In the genomic region with DNA sequence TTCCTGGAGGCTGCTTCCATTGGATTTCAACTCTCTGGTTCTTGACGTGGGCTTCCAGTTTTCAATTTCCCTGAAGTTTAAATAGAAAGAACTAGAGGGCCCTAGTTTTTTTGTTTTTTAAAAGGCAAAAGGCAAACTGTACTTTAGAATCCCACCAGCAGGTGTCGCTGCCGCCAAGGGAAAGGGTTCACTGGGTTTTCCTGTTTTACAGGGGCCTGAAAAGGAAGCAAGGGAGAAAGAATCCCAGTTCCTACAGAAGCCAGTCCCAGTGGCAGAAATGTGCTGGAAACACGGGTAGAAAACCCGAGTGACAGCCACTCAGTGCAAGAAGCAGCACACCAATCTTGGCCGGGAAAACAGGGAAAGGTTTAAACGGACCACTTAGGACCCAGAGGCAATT, we compare ENCODE assay signal across 8 mouse cellular contexts. TPM values are rescaled to one million over a fixed set of nuclear protein-coding genes. Genes with fewer than 3 reads are reported as not detected.
A peak's percentile ranks its signal among the peaks of the same experiment; 100 is the strongest.
DNase-seq lines count a peak whose midpoint lies in the region; ATAC-seq lines count a peak whose summit lies in the region.

No protein-coding gene starts in this region.

- no peaks in the 10 kb centered on the region for H3K9me3 ChIP-seq in hindbrain, embryonic 11.5 days (ENCODE audit: control insufficient read depth, low read length)
- no peaks in the 10 kb centered on the region for H3K9me3 ChIP-seq in hindbrain, embryonic 12.5 days (replicated peaks)

- ATAC-seq in hindbrain, embryonic 11.5 days (ENCODE audit: low FRiP score) = no peak
- ATAC-seq in hindbrain, embryonic 12.5 days (ENCODE audit: low FRiP score) = no peak
- 0 out of 2 replicates have a peak, but pooled peaks have one; percentile 39 for ATAC-seq in neutrophil, adult 5-6 weeks (ENCODE audit: extremely low read depth, insufficient number of reproducible peaks, low FRiP score, poor library complexity, severe bottlenecking)

- WGBS in hindbrain, embryonic 11.5 days = 12% methylated on average over 7 of the region's 7 CpGs
- WGBS in hindbrain, embryonic 12.5 days = 11% methylated on average over 7 of the region's 7 CpGs

- no peak overlapping the region for H3K27ac ChIP-seq in hindbrain, embryonic 11.5 days (ENCODE audit: low read depth, low read length)
- H3K27ac ChIP-seq in hindbrain, embryonic 12.5 days = no peak overlapping the region

- intact Hi-C loops in heart, postnatal 14 days (cut with DNase I) = loop anchor here (1.0 to 10.0 kb wide), 4 partner anchors 187 to 311 kb away; partner anchors contain the start of gene 4931429L15Rik

- no peak overlapping the region for H3K9ac ChIP-seq in hindbrain, embryonic 11.5 days (ENCODE audit: low read depth, low read length)
- H3K9ac ChIP-seq in hindbrain, embryonic 12.5 days = no peak overlapping the region

- H3K36me3 ChIP-seq in hindbrain, embryonic 11.5 days (ENCODE audit: control insufficient read depth, insufficient read depth, low read length) = no peaks in the 10 kb centered on the region
- H3K36me3 ChIP-seq in hindbrain, embryonic 12.5 days = no peaks in the 10 kb centered on the region

- peak; percentile 93 for DNase-seq in hindbrain, embryonic 11.5 days (ENCODE audit: low spot score)
- peak; percentile 77 for DNase-seq in adrenal gland, adult 2 months
- peak; percentile 80 for DNase-seq in embryo, embryonic 11 days
- DNase-seq in heart, postnatal 14 days = peak; percentile 86 to 95
- peak; percentile 23 to 95 for DNase-seq in left cerebral cortex, adult 8-10 months (ENCODE audit: low spot score in 2 of 2)
- peak; percentile 51 to 83 for DNase-seq in thymus, postnatal 10 days (ENCODE audit: low spot score in 2 of 2)

- H3K4me1 ChIP-seq in hindbrain, embryonic 11.5 days (replicated peaks; ENCODE audit: control insufficient read depth, insufficient read depth, low read length) = no peaks in the 10 kb centered on the region
- no peaks in the 10 kb centered on the region for H3K4me1 ChIP-seq in hindbrain, embryonic 12.5 days

- H3K4me2 ChIP-seq in hindbrain, embryonic 11.5 days (replicated peaks; ENCODE audit: low read depth, low read length) = no peak overlapping the region
- H3K4me2 ChIP-seq in hindbrain, embryonic 12.5 days (replicated peaks) = no peak overlapping the region

- H3K27me3 ChIP-seq in hindbrain, embryonic 11.5 days (ENCODE audit: control insufficient read depth, insufficient read depth, low read length) = no peaks in the 10 kb centered on the region
- H3K27me3 ChIP-seq in hindbrain, embryonic 12.5 days = no peaks in the 10 kb centered on the region

- no peak overlapping the region for H3K4me3 ChIP-seq in hindbrain, embryonic 11.5 days (ENCODE audit: low read depth, low read length)
- no peak overlapping the region for H3K4me3 ChIP-seq in hindbrain, embryonic 12.5 days

RNA-seq across cellular contexts. Expression of gene Pafah1b2, which starts 8.8 kb away (rescaled TPM):
- polyA plus RNA-seq in hindbrain, embryonic 11.5 days (2014; fragmentation: Nextera tagmentation; extraction: Ambion mirVana) = 282 and 301 TPM in 2 replicates
- 290 and 303 TPM in 2 replicates for polyA plus RNA-seq in hindbrain, embryonic 12.5 days (2016; fragmentation: Nextera tagmentation; extraction: Ambion mirVana)
- total RNA-seq in adrenal gland, adult 2 months (2021) = 100 to 1,000 TPM; 154 to 167 TPM
- 57.5 and 96.7 TPM in 2 replicates for polyA plus RNA-seq in adrenal gland, adult 2 months (2012; rRNA removed)
- 10 to 100 TPM; 67.7 to 67.8 TPM for total RNA-seq in heart, postnatal 14 days (2021)
- total RNA-seq in left cerebral cortex, adult 8-10 months (2022) = 100 to 1,000 TPM; 206 to 233 (median 217) TPM
- total RNA-seq in neutrophil, adult 5-6 weeks (2017) = 66.4 and 75.7 TPM in 2 replicates

RNA-seq across cellular contexts. Expression of gene Sik3, which starts 8.9 kb away (rescaled TPM):
- 9.0 and 10.1 TPM in 2 replicates for polyA plus RNA-seq in hindbrain, embryonic 11.5 days (2014; fragmentation: Nextera tagmentation; extraction: Ambion mirVana)
- 13.9 and 14.7 TPM in 2 replicates for polyA plus RNA-seq in hindbrain, embryonic 12.5 days (2016; fragmentation: Nextera tagmentation; extraction: Ambion mirVana)
- total RNA-seq in adrenal gland, adult 2 months (2021) = 10 to 100 TPM; 49.2 to 87.3 TPM
- 17.2 and 30.2 TPM in 2 replicates for polyA plus RNA-seq in adrenal gland, adult 2 months (2012; rRNA removed)
- 10 to 100 TPM; 56.3 to 63.1 TPM for total RNA-seq in heart, postnatal 14 days (2021)
- 100 to 1,000 TPM; 128 to 145 (median 136) TPM for total RNA-seq in left cerebral cortex, adult 8-10 months (2022)
- 34.0 and 34.7 TPM in 2 replicates for total RNA-seq in neutrophil, adult 5-6 weeks (2017)

RNA-seq across cellular contexts. Expression of gene Sidt2, which starts 48.7 kb away (rescaled TPM):
- polyA plus RNA-seq in hindbrain, embryonic 11.5 days (2014; fragmentation: Nextera tagmentation; extraction: Ambion mirVana) = 23.4 and 23.6 TPM in 2 replicates
- polyA plus RNA-seq in hindbrain, embryonic 12.5 days (2016; fragmentation: Nextera tagmentation; extraction: Ambion mirVana) = 43.2 and 46.4 TPM in 2 replicates
- 100 to 1,000 TPM; 138 to 351 TPM for total RNA-seq in adrenal gland, adult 2 months (2021)
- 942 and 1,575 TPM in 2 replicates for polyA plus RNA-seq in adrenal gland, adult 2 months (2012; rRNA removed)
- total RNA-seq in heart, postnatal 14 days (2021) = 10 to 100 TPM; 71.9 to 80.7 TPM
- 10 to 100 TPM; 77.9 to 79.8 (median 78.2) TPM for total RNA-seq in left cerebral cortex, adult 8-10 months (2022)
- total RNA-seq in neutrophil, adult 5-6 weeks (2017) = 105 and 140 TPM in 2 replicates
